Mouse (Mus musculus) monocyte, adult 5-6 weeks (primary cell): ENCODE results near the gene Isg15. TPM values are rescaled to one million over a fixed set of nuclear protein-coding genes. Genes with fewer than 3 reads are reported as not detected.
A peak's percentile ranks its signal among the peaks of the same experiment; 100 is the strongest.

Source experiments
- ATAC-seq: fragments of 153-309, 156-312 bp; replicated peaks from 2 replicates; pipeline ENCODE4 v1.8.0; 2017; ENCODE audit warnings: mild to moderate bottlenecking; ENCODE audit not compliant: low TSS enrichment, insufficient number of reproducible peaks, severe bottlenecking, poor library complexity, low FRiP score
- total RNA-seq: library from RNA; stranded (forward); fragments of 200-1000, 200-491, 200-594 nt; gene quantifications from 3 replicates; pipeline ENCODE4 v1.2.3, GENCODE M21; 2017

The Isg15 gene
- total RNA-seq, 1 experiment from 2014 or later: 2.4 TPM

DNA sequence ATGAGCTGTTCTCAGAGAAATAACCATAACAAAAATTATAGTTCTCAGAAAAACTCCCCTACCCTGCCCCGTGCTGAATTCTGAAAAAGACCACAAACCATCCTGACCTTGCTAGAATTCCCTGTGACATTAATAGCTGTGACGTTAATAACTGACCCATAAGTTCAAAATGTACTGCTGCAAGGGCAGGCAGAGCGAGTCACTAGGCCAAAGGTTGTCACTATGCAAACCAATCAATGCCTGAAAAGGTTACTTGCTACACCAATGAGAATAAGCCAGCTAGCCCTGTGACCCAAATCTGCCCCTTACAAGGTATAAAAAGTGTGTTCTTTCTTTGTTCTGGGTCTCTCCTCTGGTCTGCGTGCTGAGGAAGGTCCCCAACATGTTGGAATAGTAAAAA is 8.3 kb upstream of the Isg15 start:
- ATAC-seq: no peak

- no peak; the same call in 1 of the 2 replicates for ATAC-seq
Measured at GRCm38 (mm10) chr4:156203413-156204131, 3.0 kb upstream of the Isg15 start.

- ATAC-seq: peak; percentile 65
Measured at GRCm38 (mm10) chr4:156203001-156203412, 2.4 kb upstream of the Isg15 start, which contains the start of gene AW011738. TSS of gene AW011738 (plus strand) at chr4:156203304.

- ATAC-seq: no peak
Measured at GRCm38 (mm10) chr4:156202462-156202893, 1.9 kb upstream of the Isg15 start.

- peak; percentile 81 for ATAC-seq
Measured at GRCm38 (mm10) chr4:156197829-156198205, 2.8 kb downstream of the Isg15 start.

DNA sequence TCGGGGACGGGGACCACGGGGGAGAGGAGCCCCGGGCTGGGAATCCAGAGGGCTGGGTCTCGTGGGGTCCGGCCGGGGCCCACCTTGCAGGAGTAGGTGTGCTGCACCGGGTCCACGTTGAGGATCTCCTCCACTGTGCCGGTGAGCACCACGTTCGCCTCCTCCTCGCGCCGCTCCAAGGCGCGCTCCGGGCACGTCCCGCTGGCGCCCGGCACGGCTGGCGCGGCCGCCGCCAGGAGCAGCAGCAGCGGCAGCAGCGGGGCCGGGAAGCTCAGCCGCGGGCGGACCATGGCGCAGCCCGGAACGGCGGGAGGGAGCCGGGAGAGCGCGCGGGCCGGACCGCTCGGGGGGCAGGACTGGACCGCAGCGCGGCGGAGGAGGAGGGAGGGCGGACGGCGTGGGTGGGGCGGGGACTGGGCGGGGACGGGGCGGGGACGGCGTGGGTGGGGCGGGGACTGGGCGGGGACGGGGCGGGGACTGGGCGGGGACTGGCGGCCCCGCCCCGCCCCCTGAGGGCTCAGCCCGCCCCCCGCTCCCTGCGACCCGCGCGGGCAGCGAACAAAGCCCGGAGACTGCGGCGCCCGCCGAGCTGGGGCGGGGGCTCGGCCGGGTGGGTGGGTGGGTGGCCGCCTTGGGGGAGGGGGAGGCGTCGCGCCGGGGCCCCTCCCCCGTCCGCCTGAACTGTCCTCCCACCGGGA is 3.3 kb downstream of the Isg15 start, which contains the start of gene Agrn:
Gene Agrn (minus strand): TSS at position 358 of the 698 bp plus-strand sequence.
- ATAC-seq: no peak

- no peak for ATAC-seq
Measured at GRCm38 (mm10) chr4:156195927-156196870, 4.4 kb downstream of the Isg15 start.

GRCm38 (mm10) chr4:156194346-156194745 is 6.3 kb downstream of the Isg15 start:
- ATAC-seq: no peak

- ATAC-seq: no peak
Measured at GRCm38 (mm10) chr4:156193906-156194305, 6.7 kb downstream of the Isg15 start.

GRCm38 (mm10) chr4:156193200-156193590 is 7.4 kb downstream of the Isg15 start:
- ATAC-seq: no peak

- no peak for ATAC-seq
Measured at GRCm38 (mm10) chr4:156192421-156193199, 8.0 kb downstream of the Isg15 start.

DNA sequence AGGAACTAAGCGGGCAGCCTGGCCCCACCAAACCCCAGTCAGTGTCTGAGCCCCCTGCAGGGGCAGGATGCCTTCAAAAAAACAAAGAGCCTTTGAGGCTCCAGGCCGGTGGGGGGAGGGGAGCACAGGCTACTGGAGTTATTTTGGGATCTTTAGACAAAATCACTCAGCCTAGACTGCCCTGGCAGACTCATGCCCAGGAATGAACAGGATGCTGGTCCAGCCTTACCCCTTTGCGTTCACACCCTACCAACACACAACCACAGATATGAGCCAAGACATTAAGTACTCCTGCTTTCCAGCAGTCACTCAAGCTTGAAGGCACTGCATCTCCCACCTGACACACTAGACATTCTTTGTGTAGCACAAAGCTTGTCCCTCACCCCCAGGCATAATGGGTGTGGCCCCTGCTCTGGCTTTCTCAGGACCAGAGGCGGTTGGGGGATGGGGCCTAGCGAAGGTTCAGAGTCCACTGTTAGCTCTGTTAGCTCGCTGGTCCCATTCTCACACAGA is 11.8 kb downstream of the Isg15 start:
- no peak for ATAC-seq

- ATAC-seq: no peak
Measured at GRCm38 (mm10) chr4:156188162-156188810, 12.3 kb downstream of the Isg15 start.

GRCm38 (mm10) chr4:156185950-156186850 is 14.4 kb downstream of the Isg15 start:
- no peak for ATAC-seq

- ATAC-seq: no peak
Measured at GRCm38 (mm10) chr4:156185456-156185949, 15.1 kb downstream of the Isg15 start.

GRCm38 (mm10) chr4:156184291-156184954 is 16.2 kb downstream of the Isg15 start:
- ATAC-seq: no peak
